Mouse (Mus musculus) heart, postnatal 10 days (tissue): Measurements from ENCODE around the gene Hoxa2. TPM values are rescaled to one million over a fixed set of nuclear protein-coding genes. Genes with fewer than 3 reads are reported as not detected.

Source experiments
- DNase-seq, 2 experiments: peaks; one replicate each; pipeline ENCODE4 v3.0.0; 2021
- intact Hi-C: fragments of 180-260 bp; cut with DNase I; formaldehyde crosslinking; loops from one replicate; pipeline ENCODE4 v1.15.1; 2025
- total RNA-seq, 2 experiments: library from RNA; stranded (reverse); gene quantifications; 2 replicates each; pipeline ENCODE4 v1.2.3; 2021

Gene Hoxa2
- 1 to 10 TPM in 1 of 2 experiments, under 1 TPM in 1; 0.98 to 1.0 TPM for total RNA-seq

DNA sequence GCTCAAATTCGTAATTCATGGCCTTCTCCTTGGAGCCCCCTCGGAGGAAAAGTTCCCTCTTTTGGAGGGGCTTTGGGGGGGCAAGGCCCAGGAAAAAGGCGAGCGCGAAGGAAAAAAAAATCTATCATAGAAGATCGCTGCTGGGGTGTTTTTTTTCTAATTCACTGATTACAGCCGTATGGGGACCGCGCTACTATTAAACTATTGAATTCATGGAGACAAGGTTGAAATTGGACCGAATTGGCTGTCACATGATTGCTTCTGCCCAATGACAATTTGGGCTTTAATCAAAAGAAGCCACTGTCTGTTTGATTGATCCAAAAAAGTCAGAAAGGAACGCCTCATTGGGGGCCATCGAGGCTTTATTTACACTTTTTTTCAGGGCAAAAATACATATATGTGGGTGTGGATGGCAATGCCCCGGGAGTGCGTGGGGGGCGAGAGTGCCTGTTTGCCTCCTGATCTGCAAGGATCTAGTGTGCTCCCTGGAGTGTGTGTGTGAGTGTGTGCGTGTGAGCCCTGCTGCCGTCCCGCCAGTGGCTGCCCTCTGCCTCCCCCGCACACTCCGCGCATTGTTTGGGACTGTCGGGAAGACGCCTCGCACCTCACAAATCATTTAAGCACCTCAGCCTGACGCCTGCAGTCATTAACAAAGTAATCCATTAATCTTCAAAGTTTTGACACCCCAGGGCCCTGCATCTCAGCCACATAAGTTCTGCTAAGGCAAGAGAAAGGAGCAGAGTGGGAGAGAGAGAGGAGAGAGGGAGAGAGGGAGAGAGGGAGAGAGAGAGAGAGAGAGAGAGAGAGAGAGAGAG lies at the start of gene Hoxa2:
Hoxa2 (minus strand) TSS at position 206 of the 815 bp plus-strand sequence.
- intact Hi-C loops: loop anchor here (5.0 kb wide), 2 partner anchors 152 to 993 kb away; no protein-coding TSS in a partner anchor
- no peak for DNase-seq

DNA sequence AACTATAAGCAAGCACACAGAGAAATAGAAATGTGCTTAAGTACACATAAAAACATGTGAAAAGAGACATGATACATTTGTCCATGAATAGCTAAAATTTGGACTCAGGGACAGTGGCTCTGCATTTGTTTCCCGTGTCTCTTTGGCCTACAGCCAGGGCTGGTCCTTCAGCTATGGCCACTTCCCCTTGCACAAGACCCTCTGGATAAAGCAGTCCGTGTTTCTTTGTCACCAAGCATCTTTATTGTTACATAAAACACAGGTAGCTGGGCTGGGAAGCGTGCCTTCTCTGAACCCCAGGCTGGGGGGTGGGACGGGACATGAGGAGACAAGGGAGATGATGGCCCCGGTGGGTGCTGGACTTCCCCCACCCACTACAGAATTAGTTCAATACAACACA lies 49.6 kb upstream of the Hoxa2 start:
- intact Hi-C loops: no loop called here
- DNase-seq: no peak

DNA sequence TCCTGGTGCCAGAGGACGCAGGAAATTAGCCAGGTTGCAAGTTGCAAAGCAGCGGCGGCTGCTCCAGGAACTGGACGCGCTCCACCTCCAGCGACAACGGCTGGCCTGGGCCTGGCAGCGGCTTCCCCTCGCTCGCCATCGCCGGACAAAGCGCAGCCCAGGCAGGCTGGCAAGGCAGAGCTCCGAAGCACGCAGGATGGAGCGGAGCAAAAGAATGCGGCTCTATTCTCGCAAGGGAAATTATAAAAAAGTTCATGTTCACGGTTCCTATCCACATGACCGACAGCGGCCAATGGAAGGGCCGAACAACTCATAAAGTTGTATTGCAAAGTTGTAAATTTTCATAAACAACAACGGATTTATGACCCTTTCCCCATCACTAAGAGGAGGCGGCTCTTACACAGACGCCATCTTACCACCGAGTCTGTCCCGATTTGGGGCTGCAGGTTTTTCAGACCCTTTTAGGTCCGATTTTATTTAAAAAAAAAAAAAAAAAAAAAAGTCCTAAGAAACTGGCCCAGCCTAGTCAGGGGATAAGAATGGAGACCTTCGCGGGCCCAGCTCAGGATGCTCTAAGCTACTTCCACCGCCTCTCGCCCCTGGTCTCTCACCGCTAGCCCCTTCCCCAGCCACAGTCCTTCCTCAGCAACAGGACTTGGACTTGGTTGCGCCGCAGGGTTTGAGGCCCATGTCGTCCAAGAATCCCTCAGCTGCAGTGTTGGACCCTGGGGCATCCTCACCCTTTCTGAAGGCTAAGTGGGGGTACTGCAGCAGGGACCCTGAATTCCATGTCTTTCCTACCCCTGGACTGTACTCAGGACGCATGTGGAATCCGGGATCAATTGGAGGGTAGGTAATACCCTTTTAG lies 48.7 kb upstream of the Hoxa2 start, which contains the start of the genes Hoxa3 and Gm28308:
Hoxa3 (minus strand) TSS at position 218 of the 868 bp plus-strand sequence.
Gm28308 (minus strand) TSS at position 221 of the 868 bp plus-strand sequence.
- DNase-seq: peak in 1 of 2 experiments; percentile 47
- intact Hi-C loops: no loop called here

DNA sequence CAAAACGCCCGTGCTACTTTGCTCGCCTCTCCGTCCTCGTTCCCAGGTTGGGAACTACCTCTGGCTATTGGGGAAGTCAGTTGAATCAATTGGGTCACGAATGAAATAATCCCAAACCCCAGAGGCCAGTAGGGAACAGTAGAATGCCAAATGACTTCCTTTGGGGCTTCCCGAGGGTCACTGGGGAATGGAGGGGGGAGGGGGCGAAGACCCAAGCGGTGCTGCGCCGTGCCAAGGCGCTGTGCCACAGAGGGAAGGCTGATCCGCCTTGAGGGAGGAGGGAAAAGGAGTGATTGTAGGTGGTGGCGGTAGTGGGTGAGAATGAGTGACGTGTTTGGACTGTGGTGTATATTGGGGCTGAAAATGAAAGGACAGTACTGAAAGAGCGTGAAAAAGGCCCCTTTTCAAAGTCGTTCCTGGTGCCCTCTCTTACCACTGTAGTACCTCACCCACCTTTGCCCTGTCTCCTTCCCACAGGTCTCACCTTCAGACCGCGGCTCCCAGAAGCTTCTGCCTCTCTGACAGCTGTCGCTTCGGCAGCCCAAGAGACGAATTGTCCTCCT lies 48.0 kb upstream of the Hoxa2 start:
- DNase-seq: no peak
- intact Hi-C loops: no loop called here

DNA sequence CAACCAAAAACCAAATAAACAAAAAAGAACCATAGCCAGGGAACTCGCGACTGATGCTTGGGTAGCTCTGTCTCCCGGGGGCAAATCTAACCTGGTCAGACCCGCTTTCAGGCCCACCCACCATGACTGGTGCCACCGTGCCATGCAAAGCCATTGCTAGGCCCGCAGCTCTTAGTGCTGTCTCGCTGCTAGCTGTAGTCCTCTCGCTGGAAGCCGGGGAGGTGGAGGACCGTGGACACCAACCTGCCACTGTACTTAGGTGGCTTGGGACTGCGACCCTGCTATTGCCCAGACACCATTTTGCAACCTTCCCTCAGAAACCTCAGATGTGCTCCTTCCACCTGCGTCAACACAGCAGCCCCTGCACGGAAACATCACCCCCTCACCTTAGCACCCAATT lies 47.3 kb upstream of the Hoxa2 start:
- intact Hi-C loops: no loop called here
- no peak for DNase-seq

DNA sequence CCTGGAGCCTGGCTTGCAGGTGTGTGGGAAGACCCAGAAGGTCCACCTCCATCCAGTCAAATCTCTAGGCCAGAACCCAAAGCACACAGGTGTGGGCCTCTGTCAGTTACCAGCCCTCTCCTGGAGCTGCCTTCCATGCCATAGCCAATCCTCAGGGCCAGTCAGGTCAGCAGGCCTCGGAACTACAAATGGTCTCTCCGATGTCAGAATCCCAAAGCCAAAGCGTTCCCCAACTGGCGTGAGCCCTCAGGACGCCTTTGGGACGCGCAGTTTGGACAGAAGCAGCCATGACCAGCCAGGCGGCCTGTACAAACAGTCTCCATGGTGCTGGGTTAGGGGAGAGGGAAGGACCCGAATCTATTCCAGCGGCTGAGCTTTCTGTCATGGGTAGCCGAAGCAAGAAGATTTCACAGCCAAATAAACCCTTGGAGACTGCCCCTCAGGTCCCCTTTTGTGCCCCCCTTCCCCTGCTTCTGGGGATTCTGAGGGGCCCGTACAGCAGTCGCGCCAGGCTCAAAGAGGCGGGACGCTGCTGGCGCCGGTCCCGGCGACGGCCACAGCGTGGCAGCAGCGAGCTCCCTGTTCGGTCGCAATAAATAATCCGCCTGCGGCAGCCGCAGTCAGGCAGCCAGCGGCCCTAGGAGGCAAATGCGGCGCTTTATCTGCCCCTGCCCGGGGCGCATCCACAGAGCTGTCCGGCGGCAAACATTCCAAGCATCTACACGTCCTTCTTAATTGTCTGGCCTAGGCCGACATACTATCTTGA lies 46.7 kb upstream of the Hoxa2 start:
- DNase-seq: peak; percentile 76 to 80
- intact Hi-C loops: no loop called here

DNA sequence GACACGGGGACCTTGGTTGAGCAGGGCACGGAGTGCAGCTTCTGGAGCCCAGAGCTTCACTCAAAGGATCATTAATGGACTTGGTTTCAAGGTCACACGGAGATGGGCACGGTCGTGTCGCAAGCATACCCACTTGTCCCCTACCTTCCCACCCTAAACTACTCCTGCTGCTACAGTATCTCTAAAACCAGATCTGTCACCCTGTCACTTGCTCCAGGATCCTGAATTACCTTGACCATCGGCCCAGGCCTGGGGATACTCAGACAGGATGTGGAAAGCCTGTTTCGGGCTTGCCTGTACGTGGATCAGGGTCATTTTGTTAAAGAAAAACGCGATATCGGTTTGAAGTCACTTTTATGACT lies 45.0 kb upstream of the Hoxa2 start:
- intact Hi-C loops: no loop called here
- DNase-seq: no peak

DNA sequence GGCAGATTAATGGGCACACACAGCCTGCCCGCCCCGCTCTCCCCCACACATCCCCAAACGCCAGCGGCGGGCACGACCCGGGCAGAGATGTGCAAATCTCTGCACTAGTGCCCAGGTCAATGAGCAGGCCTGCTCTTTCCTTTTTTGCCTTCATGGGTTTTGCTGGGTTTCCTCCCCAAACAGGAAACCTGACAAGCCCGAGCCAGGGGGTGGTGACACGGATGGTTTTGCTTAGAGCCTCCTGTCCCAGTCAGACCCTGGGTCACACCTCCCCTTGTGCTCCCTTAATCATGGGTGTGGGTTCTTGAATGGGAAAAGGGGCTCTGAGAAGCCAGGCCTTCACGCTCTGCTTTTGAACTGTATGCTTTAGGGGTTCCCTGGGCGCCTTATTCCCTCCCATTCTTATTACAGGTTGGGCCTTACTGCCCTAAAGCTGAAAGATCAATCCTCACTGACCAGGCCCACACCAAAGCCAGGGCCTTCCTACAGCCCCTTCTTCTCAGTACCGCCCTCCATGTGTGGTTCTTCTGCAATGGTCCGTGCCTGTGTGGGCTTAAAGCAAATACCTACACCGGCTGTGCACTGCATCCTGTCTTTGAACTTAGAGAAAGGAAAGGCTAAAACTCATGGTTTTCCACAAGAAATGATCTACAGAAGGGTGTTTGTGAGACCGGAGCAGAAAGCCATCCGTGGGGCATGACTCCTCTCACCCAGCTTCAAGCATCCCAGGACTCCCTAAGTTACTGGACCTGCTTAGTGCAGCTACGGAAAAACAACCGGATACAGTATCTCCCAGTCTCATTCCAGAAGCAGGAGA lies 44.4 kb upstream of the Hoxa2 start:
- intact Hi-C loops: no loop called here
- DNase-seq: no peak

DNA sequence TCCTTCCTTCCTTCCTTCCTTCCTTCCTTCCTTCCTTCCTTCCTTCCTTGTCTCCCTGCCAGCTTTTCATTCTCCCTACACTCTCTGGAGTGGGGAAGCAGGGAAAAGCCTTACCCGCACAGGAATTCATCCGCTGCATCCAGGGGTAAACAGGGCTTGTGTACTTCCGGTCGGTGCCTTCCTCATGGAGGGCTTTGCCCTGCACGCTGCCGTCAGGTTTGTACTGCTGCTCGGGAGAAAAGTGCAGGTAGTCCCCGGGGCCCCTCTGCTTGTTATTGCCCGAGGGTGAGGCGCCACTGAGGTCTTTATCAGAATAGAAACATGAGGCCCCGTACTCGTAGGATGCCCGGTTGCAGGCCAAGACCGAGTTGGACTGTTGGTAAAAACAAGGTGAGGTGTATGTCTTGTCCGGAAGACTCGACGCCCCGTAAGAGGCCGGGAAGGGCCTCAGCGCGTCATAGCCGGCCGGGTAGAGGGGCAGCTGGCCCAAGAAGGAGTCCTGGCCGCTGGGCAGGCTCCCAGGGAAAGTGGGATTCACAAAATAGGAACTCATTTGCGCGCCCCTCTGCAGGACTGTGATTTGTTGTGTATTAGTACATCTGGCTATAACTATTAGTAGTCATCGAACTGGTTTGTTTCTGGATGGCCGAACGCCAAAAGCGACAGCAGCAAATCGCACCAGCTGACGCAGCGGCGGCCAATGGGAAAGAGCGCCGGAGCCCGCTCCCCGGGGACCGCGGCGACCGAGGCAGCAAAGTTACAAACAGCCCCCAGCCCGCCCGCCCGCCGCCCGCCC lies 43.6 kb upstream of the Hoxa2 start, which contains the start of gene Hoxa6:
Hoxa6 (minus strand) TSS at position 651 of the 796 bp plus-strand sequence.
- DNase-seq: no peak
- intact Hi-C loops: no loop called here

DNA sequence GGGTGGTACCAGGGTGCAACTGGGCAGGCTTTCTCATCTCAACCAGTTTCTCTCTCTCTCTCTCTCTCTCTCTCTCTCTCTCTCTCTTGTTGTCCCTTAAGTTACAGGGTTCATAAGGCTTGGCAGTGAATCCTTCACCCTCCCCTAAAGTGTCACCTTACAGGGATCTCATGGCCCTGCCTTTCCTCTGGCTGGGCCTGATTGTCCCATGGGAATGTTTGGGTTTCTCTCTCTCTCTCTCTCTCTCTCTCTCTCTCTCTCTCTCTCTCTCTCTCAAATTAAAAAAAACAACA lies 43.0 kb upstream of the Hoxa2 start:
- no peak for DNase-seq
- intact Hi-C loops: no loop called here

DNA sequence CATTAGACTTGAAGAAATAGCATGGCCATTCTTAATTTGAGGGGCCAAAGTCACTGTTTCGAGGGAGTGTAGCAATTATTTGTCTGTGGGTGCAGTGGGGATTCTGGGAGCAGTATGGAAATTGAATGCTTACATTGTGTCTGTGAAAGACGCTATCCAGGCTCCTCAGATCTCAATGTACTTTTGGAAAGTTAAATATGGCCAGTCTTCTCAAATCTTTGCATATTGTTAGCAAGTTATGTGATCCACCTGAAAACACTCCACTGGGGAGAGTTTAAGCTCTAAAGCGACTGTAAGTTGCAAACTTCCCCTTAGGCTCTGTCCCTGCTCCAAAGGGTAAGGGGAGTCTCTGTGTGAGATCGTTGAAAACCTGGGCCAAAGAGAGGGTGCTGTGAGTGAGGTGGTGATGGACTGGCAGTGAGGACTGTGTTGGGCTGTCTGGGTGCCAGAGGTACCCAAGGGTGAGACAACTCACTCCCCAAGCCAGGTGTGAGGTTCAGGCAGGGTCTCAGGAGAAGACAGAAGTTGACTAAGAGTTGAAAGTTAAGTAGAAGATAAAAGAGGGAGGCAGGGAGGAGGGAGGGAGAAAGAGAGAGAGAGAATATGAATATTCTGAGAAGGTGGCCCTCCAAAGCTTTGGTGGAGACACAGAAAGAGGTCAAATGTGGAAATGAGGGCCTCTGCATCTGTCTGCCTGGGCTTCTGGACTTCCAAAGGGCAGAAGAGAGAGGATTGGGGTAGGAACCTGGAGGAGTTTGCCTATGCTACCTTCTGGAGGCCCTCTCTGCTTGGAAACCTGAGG lies 42.5 kb upstream of the Hoxa2 start:
- intact Hi-C loops: no loop called here
- no peak for DNase-seq

DNA sequence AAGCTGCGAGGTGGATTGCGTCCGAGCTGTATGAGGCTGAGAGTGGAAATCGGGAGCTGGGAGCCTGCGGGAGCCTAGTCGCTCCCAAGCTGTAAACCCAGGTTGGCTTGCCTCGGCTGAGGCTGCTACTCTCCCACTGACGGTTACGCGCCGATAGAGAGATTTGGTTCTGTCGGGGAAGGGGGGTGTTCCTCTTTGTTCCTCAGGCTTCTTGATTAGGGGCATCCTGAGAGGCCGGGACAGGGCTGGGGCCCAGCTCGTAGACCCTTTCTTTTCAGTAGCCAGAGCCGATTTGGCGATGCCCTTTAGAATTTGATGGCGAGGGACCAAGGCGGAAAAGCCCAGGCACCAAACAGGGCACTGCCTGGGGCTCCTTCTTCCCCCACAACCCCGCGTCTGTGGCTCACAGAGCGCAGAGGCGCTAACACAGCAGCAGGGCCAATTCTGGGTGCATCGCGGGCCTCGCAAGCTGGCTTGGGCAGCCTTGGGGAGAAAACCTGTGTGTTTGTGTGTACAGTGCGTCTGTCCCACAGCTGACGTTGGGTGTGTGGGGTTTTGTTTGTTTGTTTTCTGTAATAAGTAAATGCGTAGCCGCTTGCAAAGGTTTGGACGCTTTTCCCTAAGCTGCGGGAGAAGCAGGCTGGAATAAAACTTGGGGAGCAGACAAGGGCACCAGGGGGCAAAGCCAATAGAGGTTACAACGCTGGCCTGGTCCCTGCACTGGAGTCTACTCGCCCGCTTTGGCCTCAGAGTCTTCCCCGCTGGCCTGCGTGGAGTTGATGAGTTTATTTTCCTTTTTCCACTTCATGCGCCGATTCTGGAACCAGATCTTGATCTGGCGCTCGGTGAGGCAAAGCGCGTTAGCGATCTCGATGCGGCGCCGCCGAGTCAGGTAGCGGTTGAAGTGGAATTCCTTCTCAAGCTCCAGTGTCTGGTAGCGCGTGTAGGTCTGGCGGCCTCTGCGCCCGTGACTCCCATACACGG lies 41.3 kb upstream of the Hoxa2 start:
- DNase-seq: no peak
- intact Hi-C loops: no loop called here

DNA sequence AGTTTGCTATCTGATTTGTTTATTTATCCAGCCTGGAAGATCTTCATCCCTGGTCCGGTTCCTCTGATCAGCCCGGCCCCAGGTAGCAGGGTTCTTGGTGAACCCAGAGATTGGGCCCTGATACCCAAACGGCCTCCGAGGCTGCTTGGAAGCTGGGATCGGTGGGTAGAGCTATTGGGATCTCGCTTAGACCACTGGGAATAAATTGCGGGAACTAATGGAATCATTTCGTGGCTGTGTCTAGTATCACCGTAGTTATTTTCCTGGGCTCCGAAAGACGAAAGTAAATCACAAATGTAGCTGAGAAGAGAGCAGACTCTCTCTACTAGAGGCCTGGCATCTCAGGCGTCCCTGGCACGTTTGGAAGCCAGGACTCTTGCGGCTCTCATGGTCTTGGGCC lies 40.6 kb upstream of the Hoxa2 start:
- intact Hi-C loops: no loop called here
- DNase-seq: no peak

DNA sequence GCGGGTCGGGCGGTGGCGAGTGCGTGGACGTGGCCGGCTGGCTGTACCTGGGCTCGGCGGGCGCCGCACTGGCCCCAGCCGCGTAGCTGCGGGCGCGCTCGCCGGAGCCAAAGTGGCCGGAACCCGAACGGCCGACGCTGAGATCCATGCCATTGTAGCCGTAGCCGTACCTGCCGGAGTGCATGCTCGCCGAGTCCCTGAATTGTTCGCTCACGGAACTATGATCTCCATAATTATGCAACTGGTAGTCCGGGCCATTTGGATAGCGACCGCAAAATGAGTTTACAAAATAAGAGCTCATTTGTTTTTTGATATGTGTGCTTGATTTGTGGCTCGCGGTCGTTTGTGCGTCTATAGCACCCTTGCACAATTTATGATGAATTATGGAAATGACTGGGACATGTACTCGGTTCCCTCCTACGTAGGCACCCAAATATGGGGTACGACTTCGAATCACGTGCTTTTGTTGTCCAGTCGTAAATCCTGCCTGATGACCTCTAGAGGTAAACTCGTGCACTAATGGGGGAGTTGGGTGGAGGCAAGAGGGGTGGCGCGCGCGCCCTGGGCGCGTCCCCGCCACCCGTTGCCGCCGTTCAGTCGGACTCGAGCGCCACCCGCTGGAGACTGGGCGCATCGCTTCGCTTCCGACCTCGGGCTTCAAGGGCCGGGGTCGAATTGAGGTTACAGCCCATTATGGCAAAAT lies 39.6 kb upstream of the Hoxa2 start, which contains the start of gene Hoxa5:
Hoxa5 (minus strand) TSS at position 538 of the 703 bp plus-strand sequence.
- peak in 1 of 2 experiments; percentile 74 for DNase-seq
- intact Hi-C loops: loop anchor here (5.0 kb wide), 1 partner anchor 822 kb away; no protein-coding TSS in a partner anchor

DNA sequence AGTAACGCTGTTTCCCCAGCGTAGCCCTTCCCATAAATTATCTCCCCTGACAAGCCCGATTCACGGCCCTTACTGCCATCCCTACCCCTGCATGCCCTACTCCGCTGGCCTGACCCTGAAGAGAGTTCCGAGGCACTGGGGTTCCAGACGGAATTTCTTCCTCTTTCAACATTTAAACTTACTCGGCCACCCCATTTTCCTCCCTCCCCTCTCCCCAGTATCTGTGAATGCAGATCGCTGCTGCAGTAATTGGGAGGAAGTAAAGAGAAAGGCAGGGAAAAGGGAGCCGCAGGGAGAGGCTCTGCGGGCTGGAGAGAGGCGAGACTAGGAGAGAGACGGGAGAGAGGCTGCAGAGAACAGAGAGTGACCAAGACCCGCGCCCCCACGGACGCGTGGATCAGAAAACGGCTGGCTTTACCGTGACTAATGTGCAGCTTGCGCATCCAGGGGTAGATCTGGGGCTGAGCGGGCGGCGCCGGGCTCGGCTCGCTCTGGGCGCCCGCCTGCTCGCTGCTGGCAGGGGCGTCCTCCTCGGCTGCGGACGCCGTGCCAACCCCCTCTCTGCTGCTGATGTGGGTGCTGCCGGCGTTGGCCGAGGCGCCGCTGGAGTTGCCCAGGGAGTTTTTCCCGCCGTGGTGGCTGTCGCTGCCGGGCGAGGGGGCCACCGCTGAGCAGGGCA lies 38.9 kb upstream of the Hoxa2 start:
- intact Hi-C loops: loop anchor here (5.0 kb wide), 1 partner anchor 821 kb away; no protein-coding TSS in a partner anchor
- no peak for DNase-seq

DNA sequence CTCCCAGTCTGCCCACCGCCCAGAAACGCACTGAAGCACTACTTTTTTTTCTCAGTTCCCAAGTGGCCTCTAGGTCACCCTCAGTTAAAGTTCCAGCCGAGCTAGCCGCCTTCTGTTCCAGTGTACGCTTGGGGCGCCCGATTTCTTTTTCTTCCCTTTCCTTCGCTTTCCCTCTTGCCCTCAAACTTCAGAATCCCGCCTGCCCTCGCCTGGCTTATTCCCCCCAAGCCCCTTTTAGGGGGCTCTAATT lies 38.4 kb upstream of the Hoxa2 start:
- DNase-seq: no peak
- intact Hi-C loops: loop anchor here (5.0 kb wide), 1 partner anchor 821 kb away; no protein-coding TSS in a partner anchor
